25 mouse cellular contexts compared by ENCODE assay signal in the genomic region with DNA sequence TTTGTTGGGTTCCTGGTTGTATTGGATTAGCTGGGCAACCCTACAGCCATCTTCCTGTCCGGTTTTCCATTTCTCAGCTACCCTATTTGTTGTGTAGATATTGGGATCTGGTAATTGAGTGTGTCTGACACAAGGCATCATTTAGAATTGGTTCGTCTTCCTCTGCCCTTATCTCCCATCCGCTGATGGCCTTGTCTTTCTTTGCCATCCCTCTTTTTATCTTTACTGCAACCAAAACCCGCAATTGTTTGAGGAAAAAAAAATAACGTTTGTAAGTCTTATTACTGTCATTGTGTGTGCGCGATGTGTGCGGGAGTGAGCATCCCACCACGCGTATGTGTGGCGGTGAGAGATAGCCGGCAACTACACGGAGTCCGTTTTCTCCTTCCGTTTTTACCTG.
"Had no signal": no experiment of that assay in that cellular context is flagged by ENCODE, and none has a peak within 500 bp of the region (broad histone marks: within the 10 kb centered on the region; RNA-seq: fewer than 3 reads in every experiment).

No protein-coding gene starts in this region.

- H3K27me3 ChIP-seq: limb, embryonic 12.5 days; limb, embryonic 13.5 days; limb, embryonic 15.5 days; liver, embryonic 12.5 days; liver, embryonic 13.5 days; liver, embryonic 15.5 days; lung, embryonic 15.5 days; megakaryocyte, embryonic 14.5 days; midbrain, embryonic 12.5 days; midbrain, embryonic 13.5 days; midbrain, embryonic 15.5 days had no signal

- H3K4me3 ChIP-seq: limb, embryonic 10.5 days; limb, embryonic 12.5 days; limb, embryonic 13.5 days; limb, embryonic 15.5 days; liver, embryonic 12.5 days; liver, embryonic 13.5 days; liver, embryonic 15.5 days; lung, embryonic 15.5 days; megakaryocyte, embryonic 14.5 days; midbrain, embryonic 10.5 days; midbrain, embryonic 12.5 days; midbrain, embryonic 13.5 days; midbrain, embryonic 15.5 days; myocyte had no signal

- H3K27ac ChIP-seq: limb, embryonic 10.5 days; limb, embryonic 12.5 days; limb, embryonic 13.5 days; limb, embryonic 15.5 days; liver, embryonic 12.5 days; liver, embryonic 13.5 days; liver, embryonic 14.5 days; liver, embryonic 15.5 days; lung, embryonic 15.5 days; macrophage; midbrain, embryonic 10.5 days; midbrain, embryonic 12.5 days; midbrain, embryonic 13.5 days; midbrain, embryonic 15.5 days had no signal

- DNase-seq: left cerebral cortex, postnatal 4 days; liver; liver, embryonic 13.5 days; liver, postnatal 0 days; lung, adult 18-20 months; lung, adult 2 months; lung, embryonic 14.5 days; lung, postnatal 36 days; lung, postnatal 4 days; midbrain, embryonic 14.5 days had no signal

- H3K36me3 ChIP-seq: limb, embryonic 10.5 days; limb, embryonic 12.5 days; limb, embryonic 13.5 days; limb, embryonic 15.5 days; liver, embryonic 12.5 days; liver, embryonic 13.5 days; liver, embryonic 15.5 days; lung, embryonic 15.5 days; midbrain, embryonic 10.5 days; midbrain, embryonic 12.5 days; midbrain, embryonic 13.5 days; midbrain, embryonic 15.5 days had no signal

- H3K9me3 ChIP-seq: limb, embryonic 10.5 days; limb, embryonic 12.5 days; limb, embryonic 13.5 days; limb, embryonic 15.5 days; liver, embryonic 12.5 days; liver, embryonic 13.5 days; liver, embryonic 15.5 days; lung, embryonic 15.5 days; midbrain, embryonic 10.5 days; midbrain, embryonic 12.5 days; midbrain, embryonic 13.5 days; midbrain, embryonic 15.5 days had no signal

- H3K9ac ChIP-seq: limb, embryonic 12.5 days; limb, embryonic 13.5 days; limb, embryonic 15.5 days; liver, embryonic 12.5 days; liver, embryonic 13.5 days; liver, embryonic 14.5 days; liver, embryonic 15.5 days; liver, postnatal 0 days; lung, embryonic 14.5 days; lung, embryonic 15.5 days; midbrain, embryonic 12.5 days; midbrain, embryonic 13.5 days; midbrain, embryonic 15.5 days had no signal

- H3K4me1 ChIP-seq: limb, embryonic 10.5 days; limb, embryonic 12.5 days; limb, embryonic 13.5 days; limb, embryonic 15.5 days; liver, embryonic 12.5 days; liver, embryonic 13.5 days; liver, embryonic 15.5 days; lung, embryonic 15.5 days; midbrain, embryonic 10.5 days; midbrain, embryonic 12.5 days; midbrain, embryonic 13.5 days; midbrain, embryonic 15.5 days had no signal
